Mouse (Mus musculus) G1E-ER4 (cell line): ENCODE measurements around the gene Cacna2d3. TPM values are rescaled to one million over a fixed set of nuclear protein-coding genes. Genes with fewer than 3 reads are reported as not detected.

Experiments used
- GATA1 ChIP-seq: IDR thresholded peaks from one replicate; pipeline ENCODE4 v1.8.0; 2012; ENCODE audit warnings: low read length, inconsistent platforms
- polyA plus RNA-seq: library from polyadenylated mRNA; stranded (reverse); fragments of >175 nt; gene quantifications from 2 replicates; pipeline ENCODE4 v1.2.3, GENCODE M21; 2012

The Cacna2d3 gene
- polyA plus RNA-seq, 1 experiment: not detected

DNA sequence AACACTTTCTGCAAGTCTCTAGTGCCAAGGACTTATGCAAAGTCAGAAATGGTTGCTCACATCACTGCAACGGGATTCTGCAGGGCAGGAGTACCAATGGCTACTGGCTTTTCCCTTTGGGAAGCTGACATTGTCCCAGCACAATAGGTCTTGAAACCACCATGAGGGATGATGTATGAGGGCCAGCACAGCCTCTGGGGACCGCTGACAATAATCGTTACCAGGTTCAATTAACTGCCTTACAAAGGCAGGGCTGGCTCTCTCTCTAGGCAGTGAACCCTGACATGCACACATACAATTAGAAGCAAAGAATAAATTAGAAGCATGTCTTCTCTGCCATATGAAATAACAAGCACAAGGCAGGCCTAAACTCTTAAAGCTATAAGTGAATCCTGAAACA lies 272.5 kb downstream of the Cacna2d3 start:
- no peak for TF ChIP-seq GATA1

DNA sequence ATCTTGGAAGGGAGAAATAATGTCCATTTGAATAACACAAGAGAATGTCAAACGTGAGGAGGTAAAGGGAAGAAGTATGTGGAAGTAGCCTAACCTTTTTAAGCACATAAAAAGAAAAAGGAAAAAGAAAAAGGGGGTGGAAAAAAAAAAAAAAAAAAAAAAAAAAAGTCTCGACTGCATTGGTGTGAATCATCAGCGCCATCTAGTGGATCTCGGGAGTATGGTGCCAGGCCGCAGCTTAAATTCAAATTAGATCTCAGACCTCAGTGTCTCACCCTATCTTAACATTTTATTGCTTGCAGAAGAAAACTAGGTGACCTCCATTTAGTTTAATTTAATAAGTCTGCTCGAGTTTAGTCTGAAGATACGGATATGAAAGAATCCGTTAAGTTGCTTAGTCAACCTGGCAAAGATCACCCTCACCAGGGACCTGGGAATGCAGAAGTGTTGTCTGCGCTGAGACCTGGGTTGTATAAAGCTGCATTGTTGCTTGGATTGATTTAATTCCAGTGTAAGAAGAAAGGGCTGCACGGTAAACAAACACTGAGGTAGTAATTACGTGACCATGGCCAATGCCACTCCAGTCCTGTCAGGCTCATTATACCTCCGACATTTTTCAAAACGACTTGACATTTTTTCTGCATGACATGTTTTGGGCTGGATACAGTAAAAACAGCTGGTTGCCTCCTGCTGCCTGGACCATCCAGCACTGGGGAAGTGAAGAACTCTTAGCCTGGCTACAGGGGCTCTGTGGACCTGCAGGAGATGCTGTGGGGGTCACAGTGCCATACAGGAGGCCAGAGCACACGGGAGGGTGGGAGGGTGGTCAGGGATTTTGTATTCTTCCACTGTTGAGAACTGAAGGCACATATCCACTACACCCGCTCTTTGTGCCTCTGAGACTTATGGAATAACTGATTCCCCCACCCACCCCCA lies 278.3 kb downstream of the Cacna2d3 start:
- TF ChIP-seq GATA1: no peak

DNA sequence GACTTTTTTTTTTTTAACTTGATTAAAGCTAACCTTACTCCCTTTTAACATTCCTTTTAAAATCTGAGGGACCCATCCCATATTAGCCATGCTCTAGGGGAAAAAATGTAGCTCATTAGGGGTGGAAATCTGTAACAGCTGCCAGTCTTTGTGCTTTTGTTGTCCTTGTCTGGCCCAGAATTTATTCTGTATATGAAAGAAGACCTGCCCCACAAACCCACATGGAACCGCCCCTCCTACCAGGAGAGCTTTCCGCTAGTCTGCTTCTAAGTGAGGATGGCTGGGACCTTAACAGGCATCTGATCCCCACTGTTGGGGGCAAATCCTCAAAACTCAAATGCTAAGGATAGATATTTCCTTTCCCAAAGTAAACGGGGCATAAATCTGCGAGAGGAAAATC lies 279.2 kb downstream of the Cacna2d3 start:
- no peak for TF ChIP-seq GATA1

DNA sequence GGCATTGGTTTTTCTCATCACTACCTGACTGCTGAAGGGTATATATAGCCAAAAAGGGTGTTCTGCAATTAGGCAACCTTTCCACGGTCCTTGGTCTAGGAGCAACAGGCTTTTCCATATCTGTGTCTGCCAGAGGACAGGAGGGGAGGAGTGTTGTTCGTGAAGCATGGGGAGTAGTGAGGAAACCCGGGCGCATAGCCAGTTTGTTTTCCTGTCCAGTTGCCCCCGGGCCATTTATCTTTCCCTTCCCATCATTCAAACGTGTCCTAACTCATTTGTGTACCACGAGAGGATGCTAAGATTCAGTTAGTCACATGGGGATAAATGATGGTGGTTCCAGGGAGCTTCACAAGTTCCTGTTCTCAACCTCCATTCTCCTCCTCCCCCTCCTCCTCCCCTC lies 283.0 kb downstream of the Cacna2d3 start:
- TF ChIP-seq GATA1: no peak

DNA sequence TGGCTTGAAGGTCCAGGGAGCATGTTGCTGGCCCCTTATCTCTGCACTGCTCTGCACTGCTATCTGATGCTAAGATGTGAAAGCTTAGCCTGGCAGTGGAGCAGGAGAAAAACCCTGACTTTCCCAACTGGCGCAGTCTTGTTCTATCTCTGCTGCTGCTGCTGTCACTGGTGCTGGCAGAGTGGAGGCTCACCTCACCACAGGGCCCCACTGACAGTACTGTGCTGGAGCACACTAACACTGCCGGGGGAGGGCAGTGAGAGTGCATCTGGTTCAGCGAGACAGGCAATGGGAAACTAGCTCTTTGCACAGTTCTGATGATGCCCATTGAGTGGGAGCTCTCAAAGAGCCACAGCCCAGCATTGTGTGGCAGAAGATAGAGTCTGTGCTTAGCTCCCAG lies 283.4 kb downstream of the Cacna2d3 start:
- no peak for TF ChIP-seq GATA1

DNA sequence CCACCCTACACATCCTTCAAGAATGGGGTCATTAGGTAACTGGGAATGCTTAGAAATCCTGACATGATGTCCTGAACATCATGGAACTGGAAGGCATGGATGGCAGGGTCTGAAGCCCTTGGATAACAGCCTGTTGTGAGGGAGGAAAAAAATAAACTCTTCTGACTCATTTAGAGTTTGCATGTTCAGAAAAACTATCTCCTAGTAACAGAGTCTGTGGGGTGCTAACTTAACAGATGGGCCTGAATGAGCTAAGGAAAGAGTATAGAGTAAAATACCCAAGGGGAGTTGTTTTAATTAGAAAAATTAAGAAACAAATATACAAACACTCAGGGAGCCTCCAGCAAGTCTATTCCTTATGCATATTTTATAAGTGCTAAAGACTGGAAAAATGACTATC lies 286.5 kb downstream of the Cacna2d3 start:
- no peak for TF ChIP-seq GATA1

DNA sequence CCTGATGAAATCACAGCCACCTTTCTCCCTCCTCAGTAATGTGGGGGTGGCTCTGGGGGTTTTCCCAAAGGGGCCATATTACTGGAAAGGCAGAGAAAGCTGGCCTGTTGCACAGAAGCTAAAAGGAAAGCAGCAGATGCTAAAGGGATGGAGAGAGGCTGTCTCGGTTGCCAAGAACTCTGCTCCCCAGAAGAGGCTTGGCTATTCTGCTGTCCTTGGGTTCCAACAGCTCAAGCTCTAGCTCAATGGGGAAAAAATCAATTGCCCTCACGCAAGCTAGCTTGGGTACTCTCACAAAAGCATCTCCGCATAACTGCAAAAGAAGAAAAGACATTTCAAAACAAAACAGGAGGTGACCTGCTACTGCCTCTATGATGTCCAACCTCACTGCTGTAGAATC lies 287.9 kb downstream of the Cacna2d3 start:
- TF ChIP-seq GATA1: no peak

- no peak for TF ChIP-seq GATA1
Observed at GRCm38 (mm10) chr14:29433076-29433714, 288.5 kb downstream of the Cacna2d3 start.

DNA sequence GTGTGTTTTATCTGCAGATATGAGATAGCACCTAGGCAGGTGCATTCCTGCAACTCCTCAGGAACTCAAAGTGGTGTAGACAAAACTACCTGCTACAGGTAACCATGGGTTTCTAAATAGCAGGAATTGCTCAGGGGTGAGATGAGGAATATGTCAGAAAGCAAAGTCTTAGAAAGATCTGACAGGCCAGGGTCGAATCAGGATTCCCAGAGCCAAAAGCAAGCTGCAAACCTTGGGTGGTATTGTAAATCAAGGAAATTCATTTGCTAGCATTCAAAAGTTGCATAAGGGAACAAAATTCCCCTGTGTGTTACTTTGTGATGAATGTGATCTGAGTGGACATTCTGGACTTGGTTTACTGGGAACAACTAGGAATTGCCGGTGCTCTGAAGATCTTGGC lies 291.9 kb downstream of the Cacna2d3 start:
- TF ChIP-seq GATA1: no peak

- no peak for TF ChIP-seq GATA1
Observed at GRCm38 (mm10) chr14:29425666-29426065, 296.0 kb downstream of the Cacna2d3 start.

DNA sequence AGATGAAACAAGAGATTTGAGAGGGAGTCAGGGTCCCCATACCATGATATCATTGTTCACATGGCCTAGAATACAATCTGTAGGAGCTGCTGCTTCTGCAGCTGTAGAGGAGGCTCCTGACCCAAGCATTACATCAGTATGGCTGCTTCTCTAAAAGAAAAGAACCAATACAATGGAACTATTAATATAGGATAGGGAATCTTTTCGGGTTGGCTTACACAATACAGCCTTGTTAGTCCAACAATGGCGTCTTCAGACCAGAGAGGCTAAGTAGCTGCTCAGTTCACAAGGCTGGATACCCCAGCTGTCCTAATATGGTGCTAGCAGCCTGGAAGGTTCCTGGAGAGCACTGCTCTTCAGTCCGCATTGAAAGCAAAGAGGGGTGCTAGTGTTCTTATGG lies 296.5 kb downstream of the Cacna2d3 start:
- no peak for TF ChIP-seq GATA1

- no peak for TF ChIP-seq GATA1
Observed at GRCm38 (mm10) chr14:29405878-29406165, 315.8 kb downstream of the Cacna2d3 start.

DNA sequence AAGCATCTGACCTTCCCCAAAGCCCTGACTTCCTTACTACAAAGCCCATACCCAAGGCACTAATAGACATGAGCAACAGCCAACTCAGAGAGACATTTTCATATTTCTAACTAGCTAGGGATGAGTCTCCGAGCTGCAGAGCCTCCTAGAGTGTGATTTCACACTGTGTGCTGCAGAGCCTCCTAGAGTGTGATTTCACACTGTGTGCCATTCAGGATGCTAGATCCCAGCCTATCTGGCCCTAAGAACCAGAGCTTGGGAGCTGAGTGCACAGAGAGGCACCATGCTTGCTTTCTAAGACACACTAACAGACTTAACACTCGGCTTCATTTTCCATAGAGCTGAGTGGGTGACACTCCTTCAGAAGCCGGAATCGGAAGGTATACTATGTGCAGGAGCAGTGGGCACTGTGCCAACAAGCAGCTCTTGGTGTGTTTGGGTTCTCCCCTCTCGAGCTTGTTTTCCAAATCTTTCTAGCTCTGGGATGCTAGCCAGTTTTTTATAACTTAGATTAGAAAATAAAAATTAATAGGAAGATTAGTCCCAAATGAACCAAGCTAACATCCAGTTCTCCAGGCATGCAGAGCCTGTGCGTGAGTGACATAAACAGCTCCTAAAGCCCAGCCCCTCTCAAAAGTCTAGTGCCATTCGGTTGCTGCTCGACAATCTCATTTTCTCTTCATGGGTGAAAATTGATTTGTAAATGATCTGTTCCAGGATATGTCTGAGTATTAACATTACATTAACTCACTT lies 316.4 kb downstream of the Cacna2d3 start:
- no peak for TF ChIP-seq GATA1

- TF ChIP-seq GATA1: no peak
Observed at GRCm38 (mm10) chr14:29403849-29404808, 317.5 kb downstream of the Cacna2d3 start.

DNA sequence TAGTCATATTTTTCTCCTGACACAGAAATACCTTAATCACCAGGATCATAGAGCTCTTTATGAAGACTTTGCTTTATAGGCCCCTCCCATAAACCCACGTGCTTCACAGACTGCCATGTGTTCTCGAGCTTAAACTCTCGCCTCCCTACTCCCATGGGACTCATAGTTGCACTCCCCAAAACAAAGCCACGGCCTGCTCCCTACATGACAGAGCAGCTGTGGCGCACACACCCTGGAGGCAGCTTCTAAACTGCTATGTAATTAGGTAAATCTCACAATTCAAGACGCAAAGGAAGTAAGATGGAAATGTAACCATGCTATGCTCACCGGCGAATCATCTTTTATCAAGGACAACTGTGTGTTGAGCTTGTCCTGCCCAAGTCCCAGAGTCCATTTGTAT lies 319.2 kb downstream of the Cacna2d3 start:
- no peak for TF ChIP-seq GATA1

DNA sequence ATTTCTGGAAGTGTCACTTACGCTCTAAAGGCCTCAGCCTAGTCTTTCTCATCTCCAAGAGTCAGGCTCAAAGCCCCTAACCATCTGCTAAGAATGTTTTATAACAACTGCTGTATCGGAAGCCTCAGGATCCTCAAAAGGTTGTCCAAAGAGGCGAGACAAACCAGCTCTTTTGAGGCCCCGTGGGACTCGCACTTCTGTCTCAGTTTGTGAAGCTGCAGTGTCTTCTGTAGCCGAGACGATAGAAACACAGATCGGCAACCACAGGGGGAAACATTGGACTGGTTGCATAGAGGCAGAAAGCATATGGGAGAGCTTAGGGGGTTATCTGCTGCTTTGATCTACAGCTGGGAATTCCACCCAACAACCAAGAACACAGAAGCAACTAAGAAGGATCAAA lies 327.9 kb downstream of the Cacna2d3 start:
- TF ChIP-seq GATA1: no peak
